Mouse (Mus musculus): ENCODE data around the gene Olfr331. TPM values are rescaled to one million over a fixed set of nuclear protein-coding genes. Genes with fewer than 3 reads are reported as not detected.
"Not testable (repeated sequence)": the region's sequence is repeated elsewhere in the genome, so short reads cannot be mapped to it uniquely, and the experiment has no call there.

Olfr331 gene
- polyA plus RNA-seq (2015; fragmentation: Nextera tagmentation; extraction: Ambion mirVana) = not detected in 2 replicates

- not testable (repeated sequence) for H3K36me3 ChIP-seq; H3K27ac ChIP-seq; H3K27me3 ChIP-seq (replicated peaks); ATAC-seq (ENCODE audit: insufficient read depth, low FRiP score, low read depth); H3K9ac ChIP-seq; H3K4me3 ChIP-seq (replicated peaks); H3K9me3 ChIP-seq; H3K4me1 ChIP-seq; H3K4me2 ChIP-seq
Measured at GRCm38 (mm10) chr11:58502472-58502871, at the start of gene Olfr331. TSS of gene Olfr331 (minus strand) at chr11:58502572.

GRCm38 (mm10) chr11:58546322-58546721 is 44.0 kb upstream of the Olfr331 start, which contains the start of gene Olfr329-ps:
TSS of gene Olfr329-ps (minus strand) at chr11:58546422.
- WGBS = 70% methylated on average over 5 of the region's 5 CpGs
- Histone ChIP-seq H3K4me2 (no peak within 1 kb of the TSS), H3K4me1 (no peaks in the 10 kb centered on the region), H3K36me3 (no peaks in the 10 kb centered on the region), H3K9me3 (no peaks in the 10 kb centered on the region), H3K9ac (no peak within 1 kb of the TSS), H3K4me3 (replicated peaks) (no peak within 1 kb of the TSS), H3K27ac (no peak within 1 kb of the TSS), H3K27me3 (replicated peaks) (no peaks in the 10 kb centered on the region)
- no peak for ATAC-seq (ENCODE audit: insufficient read depth, low FRiP score, low read depth)

- H3K27me3 ChIP-seq (replicated peaks); H3K4me2 ChIP-seq; H3K9ac ChIP-seq; H3K36me3 ChIP-seq; H3K4me3 ChIP-seq (replicated peaks); ATAC-seq (ENCODE audit: insufficient read depth, low FRiP score, low read depth); H3K9me3 ChIP-seq; H3K4me1 ChIP-seq; H3K27ac ChIP-seq: not testable (repeated sequence)
Measured at GRCm38 (mm10) chr11:58534736-58535135, 32.4 kb upstream of the Olfr331 start, which contains the start of gene Olfr330. TSS of gene Olfr330 (minus strand) at chr11:58534836.

- not testable (repeated sequence) for H3K9me3 ChIP-seq; ATAC-seq (ENCODE audit: insufficient read depth, low FRiP score, low read depth); H3K27me3 ChIP-seq (replicated peaks); H3K4me1 ChIP-seq; H3K4me2 ChIP-seq; H3K9ac ChIP-seq; H3K27ac ChIP-seq; H3K36me3 ChIP-seq; H3K4me3 ChIP-seq (replicated peaks)
- 89% methylated on average over 8 of the region's 9 CpGs for WGBS
Measured at GRCm38 (mm10) chr11:58519756-58520155, 17.4 kb upstream of the Olfr331 start.

GRCm38 (mm10) chr11:58518916-58519315 is 16.5 kb upstream of the Olfr331 start:
- H3K4me1 ChIP-seq; H3K36me3 ChIP-seq; H3K27me3 ChIP-seq (replicated peaks); H3K27ac ChIP-seq; H3K4me3 ChIP-seq (replicated peaks); H3K9ac ChIP-seq; H3K9me3 ChIP-seq; H3K4me2 ChIP-seq; ATAC-seq (ENCODE audit: insufficient read depth, low FRiP score, low read depth): not testable (repeated sequence)
- 94% methylated on average over 18 of the region's 18 CpGs for WGBS

- H3K36me3 ChIP-seq; H3K9ac ChIP-seq; H3K4me2 ChIP-seq; ATAC-seq (ENCODE audit: insufficient read depth, low FRiP score, low read depth); H3K4me3 ChIP-seq (replicated peaks); H3K27ac ChIP-seq; H3K4me1 ChIP-seq; H3K9me3 ChIP-seq; H3K27me3 ChIP-seq (replicated peaks): not testable (repeated sequence)
- 86% methylated on average over 19 of the region's 19 CpGs for WGBS
Measured at GRCm38 (mm10) chr11:58509058-58509457, 6.7 kb upstream of the Olfr331 start.

- 47% methylated on average over 3 of the region's 3 CpGs for WGBS
- Histone ChIP-seq H3K9ac (no peak overlapping the region), H3K27ac (no peak overlapping the region), H3K4me2 (no peak overlapping the region), H3K9me3 (no peaks in the 10 kb centered on the region), H3K36me3 (no peaks in the 10 kb centered on the region), H3K4me1 (no peaks in the 10 kb centered on the region), H3K4me3 (replicated peaks) (no peak overlapping the region), H3K27me3 (replicated peaks) (no peaks in the 10 kb centered on the region)
- no peak for ATAC-seq (ENCODE audit: insufficient read depth, low FRiP score, low read depth)
Measured at GRCm38 (mm10) chr11:58499290-58499689, 3.1 kb downstream of the Olfr331 start.

GRCm38 (mm10) chr11:58498761-58499160 is 3.6 kb downstream of the Olfr331 start:
- no peaks in the 10 kb centered on the region for H3K27me3 ChIP-seq (replicated peaks)
- no peak overlapping the region for H3K9ac ChIP-seq
- no peaks in the 10 kb centered on the region for H3K9me3 ChIP-seq
- no peak overlapping the region for H3K27ac ChIP-seq
- ATAC-seq (ENCODE audit: insufficient read depth, low FRiP score, low read depth) = no peak
- 75% methylated on average over 9 of the region's 9 CpGs for WGBS
- no peaks in the 10 kb centered on the region for H3K36me3 ChIP-seq
- H3K4me2 ChIP-seq = no peak overlapping the region
- no peak overlapping the region for H3K4me3 ChIP-seq (replicated peaks)
- no peaks in the 10 kb centered on the region for H3K4me1 ChIP-seq

- H3K27me3 ChIP-seq (replicated peaks) = no peaks in the 10 kb centered on the region
- 73% methylated on average over 2 of the region's 2 CpGs for WGBS
- no peak within 1 kb of the TSS for H3K9ac ChIP-seq
- ATAC-seq (ENCODE audit: insufficient read depth, low FRiP score, low read depth) = no peak
- H3K4me3 ChIP-seq (replicated peaks) = no peak within 1 kb of the TSS
- no peaks in the 10 kb centered on the region for H3K4me1 ChIP-seq
- no peak within 1 kb of the TSS for H3K4me2 ChIP-seq
- no peaks in the 10 kb centered on the region for H3K9me3 ChIP-seq
- no peak within 1 kb of the TSS for H3K27ac ChIP-seq
- H3K36me3 ChIP-seq = no peaks in the 10 kb centered on the region
Measured at GRCm38 (mm10) chr11:58492455-58492854, 9.9 kb downstream of the Olfr331 start, which contains the start of gene Olfr332. TSS of gene Olfr332 (minus strand) at chr11:58492555.

GRCm38 (mm10) chr11:58462170-58462569 is 40.2 kb downstream of the Olfr331 start, which contains the start of gene Olfr30:
TSS of gene Olfr30 (minus strand) at chr11:58462270.
- no peak within 1 kb of the TSS for H3K4me2 ChIP-seq
- ATAC-seq (ENCODE audit: insufficient read depth, low FRiP score, low read depth) = no peak
- H3K27me3 ChIP-seq (replicated peaks) = no peaks in the 10 kb centered on the region
- no peaks in the 10 kb centered on the region for H3K4me1 ChIP-seq
- H3K4me3 ChIP-seq (replicated peaks) = no peak within 1 kb of the TSS
- H3K36me3 ChIP-seq = no peaks in the 10 kb centered on the region
- no peak within 1 kb of the TSS for H3K9ac ChIP-seq
- no peak within 1 kb of the TSS for H3K27ac ChIP-seq
- H3K9me3 ChIP-seq = no peaks in the 10 kb centered on the region

GRCm38 (mm10) chr11:58453592-58453991 is 48.8 kb downstream of the Olfr331 start:
- WGBS = 44% methylated on average over 4 of the region's 4 CpGs
- H3K4me2 ChIP-seq = no peak overlapping the region
- no peak overlapping the region for H3K4me3 ChIP-seq (replicated peaks)
- H3K27ac ChIP-seq = no peak overlapping the region
- no peak overlapping the region for H3K9ac ChIP-seq
- no peaks in the 10 kb centered on the region for H3K9me3 ChIP-seq
- H3K27me3 ChIP-seq (replicated peaks) = no peaks in the 10 kb centered on the region
- no peaks in the 10 kb centered on the region for H3K36me3 ChIP-seq
- no peaks in the 10 kb centered on the region for H3K4me1 ChIP-seq
- no peak for ATAC-seq (ENCODE audit: insufficient read depth, low FRiP score, low read depth)

- Histone ChIP-seq H3K9ac (no peak within 1 kb of the TSS), H3K27me3 (replicated peaks) (no peaks in the 10 kb centered on the region), H3K4me2 (no peak within 1 kb of the TSS), H3K36me3 (no peaks in the 10 kb centered on the region), H3K4me1 (no peaks in the 10 kb centered on the region), H3K27ac (no peak within 1 kb of the TSS), H3K9me3 (no peaks in the 10 kb centered on the region), H3K4me3 (replicated peaks) (no peak within 1 kb of the TSS)
- WGBS = 93% methylated on average over 9 of the region's 9 CpGs
- no peak for ATAC-seq (ENCODE audit: insufficient read depth, low FRiP score, low read depth)
Measured at GRCm38 (mm10) chr11:58452759-58453158, 49.6 kb downstream of the Olfr331 start, which contains the start of gene Lypd9. TSS of gene Lypd9 (minus strand) at chr11:58452923.
